ENCODE assay signal across 7 mouse cellular contexts in the genomic region with DNA sequence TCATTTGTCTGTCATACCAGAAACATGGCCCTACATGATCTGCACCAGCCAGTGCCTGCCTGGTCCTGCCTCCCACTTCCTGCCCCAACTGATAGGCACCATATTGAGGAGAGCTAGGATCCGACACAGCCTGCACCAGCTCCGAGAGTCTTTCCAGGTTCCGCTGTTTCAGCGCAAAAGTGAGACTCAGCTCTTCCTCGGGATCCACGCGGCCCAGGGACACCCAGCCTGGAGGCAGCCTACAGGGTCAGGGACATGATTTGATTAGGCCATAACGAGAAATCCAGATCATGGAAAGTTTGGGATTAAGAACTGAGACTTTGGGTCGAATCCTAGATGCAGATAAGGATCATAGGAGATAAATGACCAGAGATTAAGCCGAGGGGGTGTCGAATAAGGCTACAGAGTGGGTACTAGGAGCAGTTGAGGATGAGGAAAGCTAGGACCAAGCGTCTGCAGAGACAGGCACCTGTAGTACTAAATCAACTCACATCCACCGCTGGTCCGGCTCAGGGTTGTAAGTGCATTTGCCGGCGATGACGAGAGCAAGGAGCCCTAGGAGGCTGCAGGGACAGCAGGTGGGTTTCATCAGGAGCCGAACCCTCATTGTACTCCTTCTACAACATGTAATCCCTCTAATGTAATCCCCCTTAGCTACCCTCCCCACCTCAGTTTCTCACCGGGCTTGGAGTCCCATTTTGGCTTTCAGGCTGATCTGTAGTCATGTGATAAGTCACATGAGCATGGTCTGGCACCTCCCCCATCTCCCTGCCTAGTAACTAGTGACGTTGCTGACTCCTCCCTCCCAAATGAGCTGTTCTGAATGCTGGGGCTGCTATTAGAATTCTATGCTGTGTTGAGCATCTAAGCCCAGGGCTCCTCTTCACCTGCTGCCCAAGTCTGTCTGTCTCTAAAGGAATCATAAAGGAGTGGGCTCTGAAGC. TPM values are rescaled to one million over a fixed set of nuclear protein-coding genes. Genes with fewer than 3 reads are reported as not detected.
DNase-seq lines count a peak whose midpoint lies in the region; ATAC-seq and TF ChIP-seq lines count a peak whose summit lies in the region.

A gene (minus strand): TSS at position 745 of the 943 bp plus-strand sequence.

- peak; percentile 88 for ATAC-seq in embryonic facial prominence, embryonic 12.5 days (ENCODE audit: insufficient number of reproducible peaks, insufficient read depth, low FRiP score, low TSS enrichment)
- ATAC-seq in limb, embryonic 12.5 days (ENCODE audit: insufficient number of reproducible peaks, insufficient read depth, low FRiP score, low TSS enrichment, low read depth) = peak; percentile 82
- ATAC-seq in midbrain, embryonic 15.5 days (replicated peaks) = peak; percentile 91

- H3K36me3 ChIP-seq in embryonic facial prominence, embryonic 12.5 days = peaks cover 54% of the 10 kb centered on the region
- H3K36me3 ChIP-seq in kidney, adult 2 months (ENCODE audit: control insufficient read depth, insufficient read depth, low read length) = no peaks in the 10 kb centered on the region
- H3K36me3 ChIP-seq in limb, embryonic 12.5 days = peaks cover 67% of the 10 kb centered on the region
- H3K36me3 ChIP-seq in midbrain, embryonic 15.5 days (replicated peaks) = peaks cover 51% of the 10 kb centered on the region
- peaks cover 3% of the 10 kb centered on the region for H3K36me3 ChIP-seq in spleen, adult 2 months (ENCODE audit: control insufficient read depth, insufficient read depth, low read length)

- peak; percentile 81 for DNase-seq in adrenal gland, postnatal 25 days
- peak; percentile 95 for DNase-seq in heart, adult 18-20 months
- peak; percentile 97 for DNase-seq in kidney, adult 2 months
- DNase-seq in spleen, adult 2 months (ENCODE audit: low read depth in 1 of 2, low spot score in 2 of 2) = peak; percentile 88 to 92

- peak; percentile 11 for TF ChIP-seq POLR2A in kidney, adult 2 months (IDR thresholded peaks at IDR 0.05; ENCODE audit: low read depth, low read length)
- TF ChIP-seq POLR2A in spleen, adult 2 months (IDR thresholded peaks at IDR 0.05; ENCODE audit: low read depth, low read length) = 0 out of 2 replicates have a peak, but pooled peaks have one; percentile 8

- H3K4me3 ChIP-seq in embryonic facial prominence, embryonic 12.5 days = peak within 1 kb of the TSS; percentile 52
- peak within 1 kb of the TSS; percentile 95 for H3K4me3 ChIP-seq in kidney, adult 2 months (ENCODE audit: insufficient read depth, low read depth, low read length)
- H3K4me3 ChIP-seq in limb, embryonic 12.5 days (replicated peaks) = peak within 1 kb of the TSS; percentile 56
- H3K4me3 ChIP-seq in midbrain, embryonic 15.5 days = peak within 1 kb of the TSS; percentile 41
- H3K4me3 ChIP-seq in spleen, adult 2 months (ENCODE audit: extremely low read depth, insufficient read depth, insufficient read length) = peak within 1 kb of the TSS; percentile 92

- no peaks in the 10 kb centered on the region for H3K27me3 ChIP-seq in embryonic facial prominence, embryonic 12.5 days
- H3K27me3 ChIP-seq in kidney, adult 2 months (replicated peaks; ENCODE audit: control insufficient read depth, insufficient read depth, low read length) = no peaks in the 10 kb centered on the region
- H3K27me3 ChIP-seq in limb, embryonic 12.5 days = no peaks in the 10 kb centered on the region
- H3K27me3 ChIP-seq in midbrain, embryonic 15.5 days (replicated peaks) = no peaks in the 10 kb centered on the region
- no peaks in the 10 kb centered on the region for H3K27me3 ChIP-seq in spleen, adult 2 months (ENCODE audit: control insufficient read depth, insufficient read depth, low read length)

- peak within 1 kb of the TSS; percentile 64 for H3K9ac ChIP-seq in embryonic facial prominence, embryonic 12.5 days
- H3K9ac ChIP-seq in limb, embryonic 12.5 days (replicated peaks) = peak within 1 kb of the TSS; percentile 64
- H3K9ac ChIP-seq in midbrain, embryonic 15.5 days = peak within 1 kb of the TSS; percentile 50

- peaks cover 6% of the 10 kb centered on the region for H3K4me1 ChIP-seq in embryonic facial prominence, embryonic 12.5 days
- peaks cover 3% of the 10 kb centered on the region; the same call in 1 of the 2 replicates for H3K4me1 ChIP-seq in kidney, adult 2 months (ENCODE audit: control insufficient read depth, insufficient read depth, low read length)
- H3K4me1 ChIP-seq in limb, embryonic 12.5 days (replicated peaks) = peaks cover 7% of the 10 kb centered on the region
- H3K4me1 ChIP-seq in midbrain, embryonic 15.5 days = peaks cover 17% of the 10 kb centered on the region
- peaks cover 5% of the 10 kb centered on the region; the same call in 1 of the 2 replicates for H3K4me1 ChIP-seq in spleen, adult 2 months (ENCODE audit: control insufficient read depth, insufficient read depth, insufficient read length)

- TF ChIP-seq CTCF in kidney, adult 2 months (conservative IDR thresholded peaks at IDR 0.05; ENCODE audit: insufficient read depth, insufficient read length, low read depth, low read length) = no peak
- TF ChIP-seq CTCF in spleen, adult 2 months (IDR thresholded peaks at IDR 0.05; ENCODE audit: extremely low read depth, insufficient read depth, insufficient read length, insufficient replicate concordance) = no peak

- H3K9me3 ChIP-seq in embryonic facial prominence, embryonic 12.5 days = no peaks in the 10 kb centered on the region
- no peaks in the 10 kb centered on the region for H3K9me3 ChIP-seq in limb, embryonic 12.5 days
- no peaks in the 10 kb centered on the region for H3K9me3 ChIP-seq in midbrain, embryonic 15.5 days

- H3K4me2 ChIP-seq in embryonic facial prominence, embryonic 12.5 days (replicated peaks) = peak within 1 kb of the TSS; percentile 73
- H3K4me2 ChIP-seq in limb, embryonic 12.5 days = peak within 1 kb of the TSS; percentile 76
- peak within 1 kb of the TSS; percentile 55 for H3K4me2 ChIP-seq in midbrain, embryonic 15.5 days

- H3K27ac ChIP-seq in embryonic facial prominence, embryonic 12.5 days = no peak within 1 kb of the TSS
- peak within 1 kb of the TSS; percentile 50 for H3K27ac ChIP-seq in kidney, adult 2 months (ENCODE audit: insufficient read depth, low read depth, low read length)
- no peak within 1 kb of the TSS for H3K27ac ChIP-seq in limb, embryonic 12.5 days
- peak within 1 kb of the TSS; percentile 73 for H3K27ac ChIP-seq in midbrain, embryonic 15.5 days
- peak within 1 kb of the TSS; percentile 62 for H3K27ac ChIP-seq in spleen, adult 2 months (ENCODE audit: insufficient read depth, low read length)

- WGBS in embryonic facial prominence, embryonic 12.5 days = 23% methylated on average over 20 of the region's 20 CpGs
- WGBS in kidney, adult 2 months = 10% methylated on average over 20 of the region's 20 CpGs
- WGBS in limb, embryonic 12.5 days = 22% methylated on average over 20 of the region's 20 CpGs
- WGBS in midbrain, embryonic 15.5 days = 20% methylated on average over 20 of the region's 20 CpGs
- WGBS in spleen, adult 2 months = 25% methylated on average over 20 of the region's 20 CpGs

RNA-seq across cellular contexts. Expression of the gene that starts here (rescaled TPM):
- 88.3 and 122 TPM in 2 replicates for total RNA-seq in adrenal gland, postnatal 25 days (2021)
- 41.9 and 43.3 TPM in 2 replicates for polyA plus RNA-seq in embryonic facial prominence, embryonic 12.5 days (2016; fragmentation: Nextera tagmentation; extraction: Ambion mirVana)
- total RNA-seq in heart, adult 18-20 months (2021) = 10 to 100 TPM; 39.1 to 52.2 TPM
- polyA plus RNA-seq in kidney, adult 2 months (2012; rRNA removed) = 251 and 309 TPM in 2 replicates
- 33.3 and 38.3 TPM in 2 replicates for polyA plus RNA-seq in limb, embryonic 12.5 days (2016; fragmentation: Nextera tagmentation; extraction: Ambion mirVana)
- 38.7 and 43.4 TPM in 2 replicates for polyA plus RNA-seq in midbrain, embryonic 15.5 days (2015; fragmentation: Nextera tagmentation; extraction: Ambion mirVana)
- 83.3 and 87.4 TPM in 2 replicates for polyA plus RNA-seq in spleen, adult 2 months (2012; rRNA removed)

Comparison
In these comparisons a context has a peak if more than half of its experiments do, and no peak if none do; other contexts are left out.
1. H3K27ac ChIP-seq: peak in kidney, adult 2 months (single experiment), midbrain, embryonic 15.5 days (single experiment) and spleen, adult 2 months (single experiment); none in embryonic facial prominence, embryonic 12.5 days (single experiment) and limb, embryonic 12.5 days (single experiment).
2. H3K4me3 ChIP-seq: peak in every context shown above with its lines; median percentile 95 in kidney, adult 2 months; 92 in spleen, adult 2 months; 56 in limb, embryonic 12.5 days; 52 in embryonic facial prominence, embryonic 12.5 days; 41 in midbrain, embryonic 15.5 days.
3. Peak in every context shown above with its lines, with median percentiles within 50 percentile points of each other: DNase-seq, ATAC-seq, H3K4me2 ChIP-seq and H3K9ac ChIP-seq.